Mouse (Mus musculus) ES-E14 (cell line): Measurements from ENCODE around the gene Pcdh8. TPM values are rescaled to one million over a fixed set of nuclear protein-coding genes. Genes with fewer than 3 reads are reported as not detected.
A peak's percentile ranks its signal among the peaks of the same experiment; 100 is the strongest.

Source experiments
- DNase-seq: peaks from one replicate; pipeline ENCODE4 v3.0.0-alpha.2; 2013; ENCODE audit warnings: low read depth, low spot score
- H3K27ac ChIP-seq: 2 replicates; pipeline ENCODE4 v1.5.1; 2012; ENCODE audit warnings: low read depth, mild to moderate bottlenecking, low read length, moderate library complexity, mixed read lengths; ENCODE audit not compliant: poor library complexity, insufficient read depth, severe bottlenecking
- H3K36me3 ChIP-seq: 2 replicates; pipeline ENCODE4 v1.6.1; 2012; ENCODE audit warnings: mild to moderate bottlenecking, low read length, moderate library complexity, mixed read lengths; ENCODE audit not compliant: control insufficient read depth, poor library complexity, insufficient read depth, severe bottlenecking
- H3K4me1 ChIP-seq, 2 experiments: fragments of 150-350 bp in 1 of 2; sonication (generic) in 1 of 2; 2 replicates each; pipeline ENCODE4 v1.6.1; 2012; ENCODE audit warnings: low read length in 2 of 2, mild to moderate bottlenecking in 1 of 2, mixed read lengths in 1 of 2; ENCODE audit not compliant: control insufficient read depth in 2 of 2, insufficient read depth in 2 of 2, poor library complexity in 1 of 2
- H3K4me3 ChIP-seq, 2 experiments: fragments of 150-350 bp in 1 of 2; sonication (generic) in 1 of 2; 2 replicates each; pipeline ENCODE4 v1.5.1; 2012; ENCODE audit warnings: low read length in 2 of 2, low read depth in 1 of 2, mild to moderate bottlenecking in 1 of 2, mixed read lengths in 1 of 2; ENCODE audit not compliant: insufficient read depth in 1 of 2, poor library complexity in 1 of 2, severe bottlenecking in 1 of 2
- H3K9ac ChIP-seq: 2 replicates; pipeline ENCODE4 v1.6.1; 2012; ENCODE audit warnings: low read depth, mild to moderate bottlenecking, low read length, mixed read lengths; ENCODE audit not compliant: poor library complexity, insufficient read depth, severe bottlenecking
- H3K9me3 ChIP-seq: fragments of 150-350 bp; sonication (generic); 2 replicates; pipeline ENCODE4 v1.6.1; 2012; ENCODE audit warnings: low read depth, mild to moderate bottlenecking, low read length; ENCODE audit not compliant: control insufficient read depth, insufficient read depth
- CHD2 ChIP-seq: IDR thresholded peaks from 2 replicates; pipeline ENCODE4 v1.6.1; 2014; ENCODE audit warnings: mild to moderate bottlenecking, low read depth, low read length, inconsistent platforms
- HCFC1 ChIP-seq: IDR thresholded peaks from 2 replicates; pipeline ENCODE4 v1.6.1; 2012; ENCODE audit warnings: low read length, inconsistent platforms, borderline replicate concordance; ENCODE audit not compliant: insufficient read depth
- MAFK ChIP-seq: IDR thresholded peaks from 2 replicates; pipeline ENCODE4 v1.6.1; 2014; ENCODE audit warnings: mild to moderate bottlenecking, low read depth, low read length, inconsistent platforms; ENCODE audit not compliant: insufficient read depth
- ZC3H11A ChIP-seq: IDR thresholded peaks from 2 replicates; pipeline ENCODE4 v1.6.1; 2012; ENCODE audit warnings: low read depth, mild to moderate bottlenecking, inconsistent platforms, low read length, borderline replicate concordance
- ZNF384 ChIP-seq: IDR thresholded peaks from 2 replicates; pipeline ENCODE4 v1.6.1; 2012; ENCODE audit warnings: low read depth, low read length, inconsistent platforms
- in situ Hi-C, 2 experiments: fragments of 600-800 bp; cut with MboI; formaldehyde crosslinking; loops; one replicate each; pipeline ENCODE4 v1.15.1; 2025; ENCODE audit warnings: low sequenced_read_pairs in 2 of 2, inconsistent platforms in 1 of 2; ENCODE audit not compliant: unreplicated experiment in 2 of 2
- total RNA-seq: library from RNA; depleted of rRNA; stranded (reverse); fragments of 300-350 nt; gene quantifications from 2 replicates; pipeline ENCODE4 v1.2.3, GENCODE M21; 2012; rRNA removed

Pcdh8 gene
- 0.94 and 2.4 TPM in 2 replicates for total RNA-seq

- Histone ChIP-seq H3K27ac (no peak within 1 kb of the TSS), H3K36me3 (no peaks in the 10 kb centered on the region), H3K4me1 (peaks cover 0 to 4% of the 10 kb centered on the region in 2 experiments; a peak in 2 of 4 replicates), H3K9ac (no peak within 1 kb of the TSS), H3K9me3 (no peaks in the 10 kb centered on the region), H3K4me3 (peak within 1 kb of the TSS; percentile 42 to 56)
- peak; percentile 87 for DNase-seq
- TF ChIP-seq CHD2 (no peak), HCFC1 (no peak), ZNF384 (no peak), MAFK (no peak), ZC3H11A (no peak)
- in situ Hi-C loops = no loop called here
These were observed at the start of gene Pcdh8 for GRCm38 (mm10) chr14:79771094-79771535. Gene Pcdh8, minus strand, starts transcription at chr14:79771312.

- TF ChIP-seq ZC3H11A (no peak), MAFK (no peak), HCFC1 (no peak), ZNF384 (no peak), CHD2 (no peak)
- H3K36me3 ChIP-seq = no peaks in the 10 kb centered on the region
- no peaks in the 10 kb centered on the region for H3K9me3 ChIP-seq
- no peak overlapping the region for H3K27ac ChIP-seq
- in situ Hi-C loops = no loop called here
- no peaks in the 10 kb centered on the region; a peak in 1 of 4 replicates for H3K4me1 ChIP-seq
- no peak overlapping the region for H3K4me3 ChIP-seq
- H3K9ac ChIP-seq = no peak overlapping the region
- no peak for DNase-seq
These were observed 43.6 kb upstream of the Pcdh8 start for GRCm38 (mm10) chr14:79814709-79815108.

GRCm38 (mm10) chr14:79814084-79814483 is 43.0 kb upstream of the Pcdh8 start:
- Histone ChIP-seq H3K9ac (no peak overlapping the region), H3K27ac (no peak overlapping the region), H3K4me1 (no peaks in the 10 kb centered on the region; a peak in 1 of 4 replicates), H3K36me3 (no peaks in the 10 kb centered on the region), H3K9me3 (no peaks in the 10 kb centered on the region), H3K4me3 (no peak overlapping the region)
- DNase-seq = no peak
- TF ChIP-seq ZNF384 (no peak), MAFK (no peak), CHD2 (no peak), HCFC1 (no peak), ZC3H11A (no peak)
- in situ Hi-C loops = no loop called here

- H3K9me3 ChIP-seq = peaks cover 7% of the 10 kb centered on the region
- TF ChIP-seq ZNF384 (no peak), CHD2 (no peak), MAFK (no peak), ZC3H11A (no peak), HCFC1 (no peak)
- in situ Hi-C loops = loop anchor here in 1 of 2 experiments (25.0 kb wide), 1 partner anchor 419 kb away; no protein-coding TSS in a partner anchor
- no peak overlapping the region for H3K9ac ChIP-seq
- no peaks in the 10 kb centered on the region for H3K4me1 ChIP-seq
- no peak overlapping the region for H3K27ac ChIP-seq
- DNase-seq = no peak
- H3K4me3 ChIP-seq = no peak overlapping the region
- no peaks in the 10 kb centered on the region for H3K36me3 ChIP-seq
These were observed 22.1 kb upstream of the Pcdh8 start for GRCm38 (mm10) chr14:79793179-79793578.

GRCm38 (mm10) chr14:79789535-79789934 is 18.4 kb upstream of the Pcdh8 start:
- H3K4me3 ChIP-seq = no peak overlapping the region
- TF ChIP-seq MAFK (no peak), CHD2 (no peak), ZNF384 (no peak), HCFC1 (no peak), ZC3H11A (no peak)
- H3K27ac ChIP-seq = no peak overlapping the region
- no peaks in the 10 kb centered on the region for H3K36me3 ChIP-seq
- H3K9me3 ChIP-seq = no peaks in the 10 kb centered on the region
- in situ Hi-C loops = loop anchor here in 1 of 2 experiments (25.0 kb wide), 1 partner anchor 423 kb away; no protein-coding TSS in a partner anchor
- H3K9ac ChIP-seq = no peak overlapping the region
- DNase-seq = no peak
- no peaks in the 10 kb centered on the region for H3K4me1 ChIP-seq
